Mouse (Mus musculus): ENCODE measurements around the gene Trpm3. TPM values are rescaled to one million over a fixed set of nuclear protein-coding genes. Genes with fewer than 3 reads are reported as not detected.

Gene Trpm3
- polyA plus RNA-seq, 1 experiment from 2014 or later: 0.51 TPM

DNA sequence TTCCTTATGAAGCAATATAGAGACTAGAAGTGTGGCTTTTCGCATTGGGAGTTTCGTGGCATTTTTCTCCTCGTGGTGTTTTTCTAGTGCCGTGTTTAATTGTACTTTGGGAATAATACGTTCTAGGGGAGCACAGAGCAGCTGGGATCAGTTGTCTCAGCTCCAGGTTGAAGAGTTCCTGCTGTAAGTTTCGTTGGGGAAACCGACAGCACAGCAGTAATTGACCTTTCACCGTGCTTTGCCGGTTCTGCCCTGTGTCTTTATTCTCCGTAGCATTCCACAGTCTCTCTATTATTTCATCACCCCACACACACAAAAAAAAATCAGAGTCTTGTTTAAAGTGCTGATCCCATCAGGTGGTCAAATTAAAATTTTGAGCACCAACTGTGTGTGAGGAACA is 496.8 kb downstream of the Trpm3 start:
- DNase-seq (ENCODE audit: low spot score) (no peak), ATAC-seq (no peak)
- H3K4me3 ChIP-seq (ENCODE audit: low read depth, low read length): no peak overlapping the region
- no peaks in the 10 kb centered on the region for H3K27me3 ChIP-seq (replicated peaks; ENCODE audit: insufficient read depth, low read length)
- 42% methylated on average over 10 of the region's 10 CpGs for WGBS
- TF ChIP-seq CTCF (IDR thresholded peaks at IDR 0.05) (no peak), EP300 (IDR thresholded peaks at IDR 0.05) (no peak)
- no peaks in the 10 kb centered on the region for H3K36me3 ChIP-seq (ENCODE audit: insufficient read depth, low read length)
- H3K9ac ChIP-seq (replicated peaks; ENCODE audit: low read depth): no peak overlapping the region
- H3K4me2 ChIP-seq (replicated peaks; ENCODE audit: low read depth, low read length): no peak overlapping the region
- no peaks in the 10 kb centered on the region for H3K9me3 ChIP-seq (ENCODE audit: low read length)
- no peaks in the 10 kb centered on the region for H3K4me1 ChIP-seq (ENCODE audit: insufficient read depth, low read depth, low read length)
- no peak overlapping the region for H3K27ac ChIP-seq (ENCODE audit: low read length)

DNA sequence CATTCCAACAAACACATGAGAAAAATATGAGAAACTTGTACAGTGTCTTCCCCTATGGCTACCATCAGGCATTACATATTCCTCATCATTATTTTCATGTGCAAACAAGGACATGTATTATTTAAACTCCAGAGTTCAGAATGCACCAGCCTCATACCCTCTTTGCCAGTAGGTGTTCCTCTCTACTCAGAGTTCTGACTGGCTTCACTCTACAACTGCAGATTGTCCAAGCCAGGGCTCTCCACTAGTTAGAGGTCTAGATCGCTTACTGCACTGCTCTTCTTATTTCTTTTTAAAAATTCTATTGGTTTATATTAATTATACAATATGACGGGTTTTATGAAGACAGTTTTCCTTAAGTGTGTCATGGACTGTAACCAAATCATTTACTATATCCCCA is 498.9 kb downstream of the Trpm3 start:
- Histone ChIP-seq H3K9ac (replicated peaks; ENCODE audit: low read depth) (no peak overlapping the region), H3K27ac (ENCODE audit: low read length) (no peak overlapping the region), H3K9me3 (ENCODE audit: low read length) (no peaks in the 10 kb centered on the region), H3K4me2 (replicated peaks; ENCODE audit: low read depth, low read length) (no peak overlapping the region), H3K36me3 (ENCODE audit: insufficient read depth, low read length) (no peaks in the 10 kb centered on the region), H3K27me3 (replicated peaks; ENCODE audit: insufficient read depth, low read length) (no peaks in the 10 kb centered on the region), H3K4me3 (ENCODE audit: low read depth, low read length) (no peak overlapping the region), H3K4me1 (ENCODE audit: insufficient read depth, low read depth, low read length) (no peaks in the 10 kb centered on the region)
- no peak for DNase-seq (ENCODE audit: low spot score)
- 66% methylated on average over 2 of the region's 2 CpGs for WGBS
- ATAC-seq: no peak
- TF ChIP-seq CTCF (IDR thresholded peaks at IDR 0.05): no peak

DNA sequence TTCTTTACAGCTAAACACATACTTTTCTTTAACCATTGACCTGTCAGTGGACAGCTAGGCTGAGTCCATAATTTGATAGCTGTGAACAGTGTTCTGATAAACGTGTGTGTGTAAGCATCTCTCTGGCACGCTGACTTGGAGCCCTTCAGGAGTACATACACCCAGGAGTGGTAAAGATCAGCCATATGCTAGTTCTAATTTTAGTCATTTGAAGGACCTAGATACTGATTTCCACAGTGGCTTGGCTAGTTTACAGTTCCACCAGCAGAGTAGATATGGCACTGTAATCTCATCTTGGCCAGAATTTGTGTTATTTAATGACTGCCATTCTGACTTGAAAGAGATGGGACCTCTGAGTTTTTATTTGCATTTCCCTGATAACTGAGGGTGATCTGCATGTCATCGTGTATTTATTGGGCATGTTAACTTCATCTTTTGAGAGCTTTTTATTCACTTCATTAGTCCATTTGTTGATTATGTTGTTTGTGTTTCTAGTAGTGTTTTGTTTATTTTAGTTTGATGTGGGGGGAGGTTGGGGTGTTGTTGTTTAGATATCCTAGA is 499.6 kb downstream of the Trpm3 start:
- no peak overlapping the region for H3K4me3 ChIP-seq (ENCODE audit: low read depth, low read length)
- H3K4me1 ChIP-seq (ENCODE audit: insufficient read depth, low read depth, low read length): no peaks in the 10 kb centered on the region
- H3K27ac ChIP-seq (ENCODE audit: low read length): no peak overlapping the region
- H3K27me3 ChIP-seq (replicated peaks; ENCODE audit: insufficient read depth, low read length): no peaks in the 10 kb centered on the region
- no peak overlapping the region for H3K4me2 ChIP-seq (replicated peaks; ENCODE audit: low read depth, low read length)
- no peaks in the 10 kb centered on the region for H3K9me3 ChIP-seq (ENCODE audit: low read length)
- no peak for ATAC-seq
- TF ChIP-seq CTCF (IDR thresholded peaks at IDR 0.05): no peak
- no peak for TF ChIP-seq EP300 (IDR thresholded peaks at IDR 0.05)
- 42% methylated on average over 3 of the region's 3 CpGs for WGBS
- H3K36me3 ChIP-seq (ENCODE audit: insufficient read depth, low read length): no peaks in the 10 kb centered on the region
- no peak for DNase-seq (ENCODE audit: low spot score)
- no peak overlapping the region for H3K9ac ChIP-seq (replicated peaks; ENCODE audit: low read depth)

DNA sequence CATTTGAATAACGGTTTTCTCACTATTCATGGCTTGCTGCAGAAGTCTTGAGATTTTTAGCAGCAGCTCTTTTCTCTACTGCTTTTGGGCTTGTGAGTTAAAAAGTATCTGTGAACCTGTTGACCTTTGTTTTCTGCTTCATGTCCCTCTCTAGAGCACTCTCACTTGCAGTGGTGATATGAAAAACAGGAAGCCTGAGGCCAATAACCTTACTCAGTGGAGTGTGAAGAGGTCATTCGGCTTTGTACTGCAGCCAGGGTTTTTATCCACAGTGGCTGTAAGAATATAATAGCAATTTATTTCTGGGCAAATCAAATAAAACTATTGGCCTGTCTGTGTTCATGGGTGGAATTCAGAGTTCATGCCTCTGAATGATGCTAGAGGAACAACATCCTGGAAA is 503.3 kb downstream of the Trpm3 start:
- DNase-seq (ENCODE audit: low spot score) (no peak), ATAC-seq (no peak)
- Histone ChIP-seq H3K4me2 (replicated peaks; ENCODE audit: low read depth, low read length) (no peak overlapping the region), H3K9ac (replicated peaks; ENCODE audit: low read depth) (no peak overlapping the region), H3K27me3 (replicated peaks; ENCODE audit: insufficient read depth, low read length) (no peaks in the 10 kb centered on the region), H3K4me3 (ENCODE audit: low read depth, low read length) (no peak overlapping the region), H3K36me3 (ENCODE audit: insufficient read depth, low read length) (no peaks in the 10 kb centered on the region), H3K4me1 (ENCODE audit: insufficient read depth, low read depth, low read length) (no peaks in the 10 kb centered on the region), H3K27ac (ENCODE audit: low read length) (no peak overlapping the region), H3K9me3 (ENCODE audit: low read length) (no peaks in the 10 kb centered on the region)
- TF ChIP-seq CTCF (IDR thresholded peaks at IDR 0.05): no peak
- no peak for TF ChIP-seq EP300 (IDR thresholded peaks at IDR 0.05)
- 69% methylated on average over 2 of the region's 2 CpGs for WGBS

DNA sequence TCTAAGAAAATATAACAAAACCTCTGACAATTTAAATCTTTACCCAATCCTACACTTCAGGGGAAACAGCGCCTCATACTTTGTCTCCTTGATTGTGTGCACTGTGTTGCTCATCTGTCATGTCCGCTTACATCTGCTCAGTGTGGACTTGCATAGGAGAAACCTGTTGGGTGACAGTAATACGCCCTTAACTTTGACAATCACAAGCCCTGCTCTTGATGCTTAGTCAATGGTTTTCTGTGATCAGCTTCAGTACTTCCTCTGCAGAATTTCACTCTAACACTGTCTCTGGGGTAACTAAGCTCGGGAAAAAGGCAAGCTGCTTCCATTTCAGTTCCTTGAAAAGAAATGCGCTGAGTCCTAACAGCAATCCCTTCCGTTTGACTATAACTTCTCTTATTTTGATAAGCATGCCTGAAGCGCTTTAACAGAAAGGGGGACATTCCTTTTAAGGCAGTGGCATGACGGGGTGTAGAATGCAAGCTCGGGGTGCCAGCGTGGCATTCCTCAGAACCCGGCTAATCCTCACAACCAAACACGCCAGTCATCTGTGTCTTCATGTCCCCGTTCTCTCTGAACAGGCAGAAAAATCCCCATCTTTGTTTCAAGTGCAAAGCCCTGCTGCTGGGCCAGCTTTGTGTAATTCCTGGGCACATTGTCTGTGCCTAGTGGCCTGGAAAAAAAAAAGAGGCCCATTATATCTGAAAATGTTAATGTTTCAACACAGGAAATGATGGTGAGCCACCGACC is 517.8 kb downstream of the Trpm3 start:
- Histone ChIP-seq H3K4me1 (ENCODE audit: insufficient read depth, low read depth, low read length) (no peaks in the 10 kb centered on the region), H3K27ac (ENCODE audit: low read length) (no peak overlapping the region), H3K9me3 (ENCODE audit: low read length) (no peaks in the 10 kb centered on the region), H3K27me3 (replicated peaks; ENCODE audit: insufficient read depth, low read length) (no peaks in the 10 kb centered on the region), H3K4me2 (replicated peaks; ENCODE audit: low read depth, low read length) (no peak overlapping the region), H3K4me3 (ENCODE audit: low read depth, low read length) (no peak overlapping the region), H3K9ac (replicated peaks; ENCODE audit: low read depth) (no peak overlapping the region), H3K36me3 (ENCODE audit: insufficient read depth, low read length) (no peaks in the 10 kb centered on the region)
- ATAC-seq (no peak), DNase-seq (ENCODE audit: low spot score) (no peak)
- TF ChIP-seq CTCF (IDR thresholded peaks at IDR 0.05): no peak
- no peak for TF ChIP-seq EP300 (IDR thresholded peaks at IDR 0.05)
- WGBS: 61% methylated on average over 14 of the region's 14 CpGs

DNA sequence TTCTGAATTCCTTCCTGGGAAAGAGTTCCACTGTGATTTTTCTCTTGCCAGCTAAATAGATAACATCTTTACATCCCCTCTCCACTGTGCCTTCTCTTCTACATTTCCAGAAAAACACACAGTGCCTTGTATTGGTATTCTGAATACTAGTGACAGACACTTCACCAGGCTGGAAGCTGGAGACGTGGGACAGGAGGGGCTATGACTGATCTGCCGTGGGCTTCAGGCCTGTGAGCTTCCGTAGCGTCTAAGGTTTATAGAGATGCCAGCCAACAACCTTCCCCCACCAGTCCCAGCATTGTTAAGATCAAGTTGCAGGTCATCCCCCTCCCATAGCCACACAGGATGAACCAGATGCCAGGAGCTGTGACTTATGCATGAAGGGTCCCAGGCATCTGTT is 518.4 kb downstream of the Trpm3 start:
- Histone ChIP-seq H3K4me3 (ENCODE audit: low read depth, low read length) (no peak overlapping the region), H3K36me3 (ENCODE audit: insufficient read depth, low read length) (no peaks in the 10 kb centered on the region), H3K4me2 (replicated peaks; ENCODE audit: low read depth, low read length) (no peak overlapping the region), H3K9ac (replicated peaks; ENCODE audit: low read depth) (no peak overlapping the region), H3K27me3 (replicated peaks; ENCODE audit: insufficient read depth, low read length) (no peaks in the 10 kb centered on the region), H3K4me1 (ENCODE audit: insufficient read depth, low read depth, low read length) (no peaks in the 10 kb centered on the region), H3K27ac (ENCODE audit: low read length) (no peak overlapping the region), H3K9me3 (ENCODE audit: low read length) (no peaks in the 10 kb centered on the region)
- WGBS: 56% methylated on average over 4 of the region's 4 CpGs
- TF ChIP-seq EP300 (IDR thresholded peaks at IDR 0.05) (no peak), CTCF (IDR thresholded peaks at IDR 0.05) (no peak)
- ATAC-seq (no peak), DNase-seq (ENCODE audit: low spot score) (no peak)

Data from lung, postnatal 0 days (tissue).